Mouse (Mus musculus) liver, adult 2 months (tissue): ENCODE measurements around the gene Mmp8.

ENCODE experiments used
- CTCF ChIP-seq: fragments of 200-500 bp; IDR thresholded peaks from 2 replicates; pipeline ENCODE4 v1.5.1; 2011; ENCODE audit warnings: low read depth, low read length, control low read depth
- POLR2A ChIP-seq: fragments of 200-500 bp; IDR thresholded peaks from 2 replicates; pipeline ENCODE4 v1.6.1; 2011; ENCODE audit warnings: low read length, control low read depth; ENCODE audit not compliant: insufficient read depth; ENCODE audit errors: extremely low read depth

DNA sequence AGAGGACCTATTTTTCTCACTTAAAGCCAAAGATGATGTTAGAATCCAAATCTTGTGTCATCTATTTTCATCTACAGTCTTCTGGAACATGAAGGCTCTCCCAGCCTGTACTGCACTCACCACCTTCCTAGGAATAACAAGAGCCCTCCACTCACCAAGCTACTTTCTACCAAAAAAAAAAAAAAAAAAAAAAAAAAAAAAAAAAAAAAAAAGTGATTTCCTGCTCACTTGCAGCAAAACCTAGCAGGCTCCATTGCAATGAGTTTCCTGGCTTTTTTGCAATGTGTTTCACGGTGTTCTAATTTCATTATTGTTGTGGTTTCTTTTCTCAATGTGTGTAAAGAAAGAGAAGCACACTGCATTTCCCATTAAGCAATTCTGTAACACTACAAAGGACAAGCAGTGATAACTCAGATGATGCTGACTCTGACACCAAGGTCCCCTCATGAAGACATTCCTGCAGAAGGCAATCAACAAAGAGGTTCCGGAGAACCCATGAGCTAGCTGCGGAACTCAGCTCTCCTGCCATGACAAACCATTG, 35.1 kb downstream of the Mmp8 start:
- TF ChIP-seq POLR2A (no peak), CTCF (no peak)
